In genomic region chr11:46804440-46804839, GRCm38 (mm10) we compare ENCODE assay signal across 30 mouse cellular contexts. TPM values are rescaled to one million over a fixed set of nuclear protein-coding genes. Genes with fewer than 3 reads are reported as not detected.
DNase-seq lines count a peak whose midpoint lies in the region; ATAC-seq and TF ChIP-seq lines count a peak whose summit lies in the region.
"Had no signal": no experiment of that assay in that cellular context is flagged by ENCODE, and none has a peak within 500 bp of the region (broad histone marks: within the 10 kb centered on the region; RNA-seq: fewer than 3 reads in every experiment).

No protein-coding gene starts in this region.

- no peaks in the 10 kb centered on the region for H3K27me3 ChIP-seq in heart, embryonic 10.5 days (ENCODE audit: insufficient read depth, poor library complexity, severe bottlenecking)
- no peaks in the 10 kb centered on the region for H3K27me3 ChIP-seq in lung, postnatal 0 days (replicated peaks; ENCODE audit: insufficient read depth, low read length)
- H3K27me3 ChIP-seq: embryonic facial prominence, embryonic 12.5 days; embryonic facial prominence, embryonic 15.5 days; forebrain, embryonic 13.5 days had no signal

- H3K36me3 ChIP-seq in heart, embryonic 10.5 days: no peaks in the 10 kb centered on the region
- no peaks in the 10 kb centered on the region for H3K36me3 ChIP-seq in lung, postnatal 0 days (ENCODE audit: insufficient read depth, low read length)
- H3K36me3 ChIP-seq: embryonic facial prominence, embryonic 12.5 days; embryonic facial prominence, embryonic 15.5 days; forebrain, embryonic 10.5 days had no signal

- no peak for TF ChIP-seq CTCF in lung, postnatal 0 days (IDR thresholded peaks at IDR 0.05)

- ATAC-seq in lung, postnatal 0 days: no peak
- ATAC-seq: activated CD4-positive, CD25-positive, alpha-beta regulatory T cell, adult 4 months; forebrain, embryonic 13.5 days; forebrain, embryonic 16.5 days; hindbrain, postnatal 0 days; inflammation-experienced regulatory T-cells, adult 6 months; intestine, embryonic 16.5 days had no signal

- H3K9ac ChIP-seq in lung, postnatal 0 days (replicated peaks; ENCODE audit: low read depth): no peak overlapping the region
- H3K9ac ChIP-seq: embryonic facial prominence, embryonic 12.5 days; embryonic facial prominence, embryonic 15.5 days; forebrain, embryonic 13.5 days; hindbrain, embryonic 14.5 days had no signal

- no peaks in the 10 kb centered on the region for H3K4me1 ChIP-seq in heart, embryonic 10.5 days
- no peaks in the 10 kb centered on the region for H3K4me1 ChIP-seq in lung, postnatal 0 days (ENCODE audit: insufficient read depth, low read depth, low read length)
- H3K4me1 ChIP-seq: embryonic facial prominence, embryonic 12.5 days; embryonic facial prominence, embryonic 15.5 days; forebrain, embryonic 10.5 days; forebrain, embryonic 13.5 days had no signal

- no peak overlapping the region for H3K27ac ChIP-seq in heart, embryonic 10.5 days
- H3K27ac ChIP-seq in lung, postnatal 0 days (ENCODE audit: low read length): no peak overlapping the region
- H3K27ac ChIP-seq: embryonic facial prominence, embryonic 12.5 days; embryonic facial prominence, embryonic 15.5 days; forebrain, embryonic 10.5 days; forebrain, embryonic 13.5 days; hindbrain, embryonic 14.5 days; hindbrain, postnatal 0 days had no signal

- no peaks in the 10 kb centered on the region for H3K9me3 ChIP-seq in heart, embryonic 10.5 days
- H3K9me3 ChIP-seq in lung, postnatal 0 days (ENCODE audit: low read length): no peaks in the 10 kb centered on the region
- H3K9me3 ChIP-seq: embryonic facial prominence, embryonic 12.5 days; embryonic facial prominence, embryonic 15.5 days; forebrain, embryonic 10.5 days; forebrain, embryonic 13.5 days had no signal

- WGBS in heart, embryonic 10.5 days: 87% methylated on average over 2 of the region's 2 CpGs
- 74% methylated on average over 2 of the region's 2 CpGs for WGBS in lung, postnatal 0 days

- no peak overlapping the region for H3K4me2 ChIP-seq in lung, postnatal 0 days (replicated peaks; ENCODE audit: low read depth, low read length)
- H3K4me2 ChIP-seq: embryonic facial prominence, embryonic 12.5 days; embryonic facial prominence, embryonic 15.5 days; forebrain, embryonic 13.5 days; heart, embryonic 11.5 days; hindbrain, embryonic 14.5 days had no signal

- H3K4me3 ChIP-seq in heart, embryonic 10.5 days: no peak overlapping the region
- H3K4me3 ChIP-seq in lung, postnatal 0 days (ENCODE audit: low read depth, low read length): no peak overlapping the region
- H3K4me3 ChIP-seq: embryonic facial prominence, embryonic 12.5 days; embryonic facial prominence, embryonic 15.5 days; erythroblast, embryonic 14.5 days; forebrain, embryonic 10.5 days; forebrain, embryonic 13.5 days had no signal

- no peak for TF ChIP-seq EP300 in lung, postnatal 0 days (IDR thresholded peaks at IDR 0.05)

- DNase-seq in heart, adult 9 months (ENCODE audit: low spot score in 2 of 2): peak; percentile 6 to 16
- no peak for DNase-seq in heart, embryonic 10.5 days (ENCODE audit: low spot score)
- DNase-seq in lung, postnatal 36 days: peak; percentile 15
- DNase-seq in lung, postnatal 0 days (ENCODE audit: low spot score): no peak
- peak; percentile 61 for DNase-seq in fibroblast of lung, adult 2 months (ENCODE audit: low read depth)
- no peak for DNase-seq in adrenal gland, adult 2 months
- DNase-seq: adrenal gland, postnatal 10 days; adrenal gland, postnatal 36 days; cerebellum, adult 18-20 months; cerebellum, adult 9-11 months; cerebellum, postnatal 25 days; gastrocnemius, postnatal 10 days; gastrocnemius, postnatal 36 days; heart, postnatal 4 days had no signal

RNA-seq across cellular contexts. Expression of gene Timd4, which starts 6.2 kb away (rescaled TPM):
- polyA plus RNA-seq in heart, embryonic 10.5 days (2016; fragmentation: Nextera tagmentation; extraction: Ambion mirVana): 0.08 TPM in 1 of 2 replicates, not detected in the other
- polyA plus RNA-seq in lung, postnatal 0 days (2015; fragmentation: Nextera tagmentation; extraction: Ambion mirVana): 0.13 and 0.14 TPM in 2 replicates
- total RNA-seq in adrenal gland, adult 2 months (2021): 1 to 10 TPM; 1.2 to 1.6 TPM
- 0.11 and 0.16 TPM in 2 replicates for polyA plus RNA-seq in adrenal gland, adult 2 months (2012; rRNA removed)
- total RNA-seq: common myeloid progenitor, adult 5-6 weeks; ES-E14; granulocyte monocyte progenitor cell, adult 5-6 weeks; hindbrain, postnatal 0 days had no signal
- polyA plus RNA-seq: activated CD4-positive, CD25-positive, alpha-beta regulatory T cell, adult 4 months; forebrain, embryonic 13.5 days; forebrain, embryonic 16.5 days; heart, postnatal 0 days had no signal

Comparison
In these comparisons a context has a peak if more than half of its experiments do, and no peak if none do; other contexts are left out.
1. DNase-seq: peak in heart, adult 9 months (2 of 2), lung, postnatal 36 days (single experiment) and fibroblast of lung, adult 2 months (single experiment); none in heart, embryonic 10.5 days (single experiment), lung, postnatal 0 days (single experiment) and adrenal gland, adult 2 months (single experiment).